Mouse (Mus musculus) liver, postnatal 0 days (tissue): ENCODE measurements around the gene Glycam1.
"Not testable (repeated sequence)": the region's sequence is repeated elsewhere in the genome, so short reads cannot be mapped to it uniquely, and the experiment has no call there.

Source experiments
- CTCF ChIP-seq: sonication (generic); IDR thresholded peaks from 2 replicates; pipeline ENCODE4 v1.5.1; 2016; ENCODE audit warnings: antibody characterized with exemption, low read depth
- EP300 ChIP-seq: IDR thresholded peaks from 2 replicates; pipeline ENCODE4 v1.6.1; 2016; ENCODE audit warnings: antibody characterized with exemption, low read depth, mild to moderate bottlenecking

DNA sequence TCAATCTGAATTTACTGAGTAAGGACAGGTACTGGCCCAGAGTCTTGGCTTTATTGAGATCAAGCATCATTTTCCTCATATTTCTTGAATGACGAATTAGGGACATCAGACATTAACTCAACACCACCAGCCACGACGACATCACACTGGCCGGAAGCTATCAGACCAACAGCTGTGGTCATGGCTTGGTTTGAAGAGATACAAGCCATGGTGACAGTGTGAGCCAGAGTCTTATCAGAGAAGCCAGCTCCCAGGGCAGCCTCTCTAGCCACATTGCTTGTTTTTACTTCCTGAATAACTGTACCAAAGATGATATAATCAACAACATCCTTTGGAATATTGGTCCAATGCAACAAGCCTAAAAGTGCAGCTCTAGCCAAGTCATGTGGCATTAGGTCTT is 22.9 kb upstream of the Glycam1 start:
- TF ChIP-seq CTCF, EP300: not testable (repeated sequence)
